Mouse (Mus musculus) left cerebral cortex, postnatal 14 days (tissue): ENCODE data around the gene Sdhb. TPM values are rescaled to one million over a fixed set of nuclear protein-coding genes. Genes with fewer than 3 reads are reported as not detected.
A peak's percentile ranks its signal among the peaks of the same experiment; 100 is the strongest.

Experiments used
- DNase-seq, 2 experiments: peaks; one replicate each; pipeline ENCODE4 v3.0.0; 2021 to 2022; ENCODE audit warnings: low spot score in 2 of 2, mixed read lengths in 1 of 2
- intact Hi-C: fragments of 180-260 bp; cut with DNase I; formaldehyde crosslinking; loops from one replicate; pipeline ENCODE4 v1.15.1; 2025
- total RNA-seq, 2 experiments: library from RNA; stranded (reverse); gene quantifications; 2 replicates each; pipeline ENCODE4 v1.2.3; 2021

The Sdhb gene
- total RNA-seq, 2 experiments from 2014 or later: 196 to 202 TPM

DNA sequence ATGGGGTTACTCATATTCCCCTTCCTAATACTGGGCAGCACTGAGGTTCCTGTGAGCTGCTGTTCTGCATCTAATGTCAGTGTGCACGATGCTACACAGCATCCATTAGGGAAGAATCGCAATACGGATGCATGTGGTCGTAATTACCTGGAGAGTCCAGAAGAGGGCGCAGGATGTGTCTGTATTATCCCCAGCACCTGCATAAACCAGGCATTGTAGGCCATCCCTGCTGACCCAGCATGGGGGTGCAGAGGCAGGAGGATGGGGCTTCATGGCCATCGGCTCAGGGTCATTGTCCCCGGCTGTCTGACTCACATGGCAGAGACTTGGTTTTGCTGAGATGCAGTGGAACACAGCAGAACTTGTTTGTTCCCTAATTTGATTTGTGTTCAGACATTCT, 3.6 kb downstream of the Sdhb start:
- peak; percentile 83 to 90 for DNase-seq
- intact Hi-C loops: loop anchor here (2.0 kb wide), 1 partner anchor 64 kb away; no protein-coding TSS in a partner anchor

- intact Hi-C loops: no loop called here
Measured at GRCm38 (mm10) chr4:140967386-140968159, 6.6 kb downstream of the Sdhb start.

DNA sequence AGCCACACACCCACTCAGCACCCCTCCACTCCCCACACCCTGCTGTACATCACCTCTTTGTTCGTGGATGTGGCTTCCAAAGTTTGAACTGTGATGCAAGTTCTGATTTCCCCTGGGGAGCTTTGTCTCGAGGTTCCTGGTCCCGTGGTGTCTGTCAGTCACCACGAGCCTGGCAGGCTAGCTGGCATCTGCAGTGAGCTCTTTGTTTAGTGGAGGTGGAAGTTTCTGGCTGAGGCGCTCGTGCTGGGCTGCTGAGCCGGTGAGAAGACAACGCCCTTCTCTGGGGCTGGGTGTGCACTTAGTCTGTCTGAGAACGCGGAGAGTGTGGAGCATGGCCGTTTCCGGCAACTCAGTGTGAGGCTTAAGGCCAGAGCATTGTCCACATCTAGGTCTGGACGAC, 10.7 kb downstream of the Sdhb start:
- intact Hi-C loops: no loop called here
- no peak for DNase-seq

More at GRCm38 (mm10) chr4:140967386-140968159, 6.6 kb downstream of the Sdhb start:
- no peak for DNase-seq

- intact Hi-C loops: no loop called here
- no peak for DNase-seq
Measured at GRCm38 (mm10) chr4:140974408-140974807, 13.4 kb downstream of the Sdhb start.

DNA sequence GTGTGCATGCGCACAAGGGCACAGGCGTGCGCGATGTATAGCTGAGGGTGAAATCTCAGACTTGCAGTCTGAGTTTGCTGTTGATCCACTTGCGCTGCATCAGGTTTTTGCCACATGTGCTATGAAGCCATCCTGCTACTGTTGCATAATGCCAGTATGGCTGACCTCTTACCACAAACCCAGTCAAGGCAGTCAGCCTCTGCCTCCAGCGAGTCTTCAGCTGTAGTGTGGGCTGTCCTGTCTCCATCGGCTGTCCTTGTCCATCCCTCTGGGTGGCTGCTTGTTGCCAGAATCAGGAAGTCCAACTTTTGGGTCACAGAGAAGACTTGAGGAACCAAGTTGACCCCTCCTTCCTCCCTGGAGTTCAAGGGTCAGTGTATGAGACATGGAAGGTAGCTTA, 14.4 kb downstream of the Sdhb start:
- no peak for DNase-seq
- intact Hi-C loops: no loop called here

DNA sequence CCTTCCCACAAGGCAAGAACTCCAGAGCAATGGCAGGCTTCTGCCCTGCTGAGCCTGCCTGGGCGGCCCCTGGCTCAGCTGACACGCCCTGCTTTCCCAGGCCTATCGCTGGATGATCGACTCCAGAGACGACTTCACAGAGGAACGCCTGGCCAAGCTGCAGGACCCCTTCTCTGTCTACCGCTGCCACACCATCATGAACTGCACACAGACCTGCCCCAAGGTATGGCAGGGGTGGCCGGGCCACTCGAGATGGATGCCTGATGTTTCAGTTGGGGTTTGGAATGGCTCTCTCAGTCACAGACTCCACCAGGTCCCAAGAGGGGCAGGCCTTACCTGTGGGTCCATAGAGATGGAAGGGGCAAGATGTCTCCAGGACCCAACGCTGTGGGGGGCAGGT, 16.3 kb downstream of the Sdhb start:
- DNase-seq: no peak
- intact Hi-C loops: no loop called here

- intact Hi-C loops: no loop called here
- DNase-seq: no peak
Measured at GRCm38 (mm10) chr4:140977886-140978692, 17.1 kb downstream of the Sdhb start.

DNA sequence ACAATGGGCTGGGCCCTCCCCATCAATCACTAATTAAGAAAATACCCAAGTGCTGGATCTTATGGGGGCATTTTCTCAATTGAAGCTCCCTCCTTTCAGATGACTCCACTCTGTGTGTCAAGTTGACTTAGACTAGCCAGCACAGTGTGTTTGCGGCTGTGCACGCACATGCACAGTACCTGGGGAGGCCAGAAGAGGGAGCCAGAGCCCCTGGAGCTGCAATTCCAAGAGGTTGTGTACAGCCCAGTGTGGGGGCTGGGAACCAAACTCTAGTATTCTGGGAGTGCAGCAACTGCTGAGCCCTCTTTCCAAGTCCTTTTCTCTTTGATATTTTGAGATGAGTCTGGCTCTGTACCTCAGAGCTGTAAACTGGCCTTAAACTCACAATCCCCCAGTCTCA, 20.6 kb downstream of the Sdhb start:
- intact Hi-C loops: no loop called here

GRCm38 (mm10) chr4:140982808-140983207, 21.8 kb downstream of the Sdhb start:
- no peak for DNase-seq
- intact Hi-C loops: no loop called here

More for the DNA sequence above, 20.6 kb downstream of the Sdhb start:
- DNase-seq: no peak

- intact Hi-C loops: no loop called here
- DNase-seq: peak; percentile 46 to 60
Measured at GRCm38 (mm10) chr4:140983442-140983841, 22.4 kb downstream of the Sdhb start.

- intact Hi-C loops: no loop called here
- DNase-seq: no peak
Measured at GRCm38 (mm10) chr4:140984544-140984943, 23.5 kb downstream of the Sdhb start.

GRCm38 (mm10) chr4:140986024-140986710, 25.2 kb downstream of the Sdhb start:
- intact Hi-C loops: no loop called here
- DNase-seq: no peak

DNA sequence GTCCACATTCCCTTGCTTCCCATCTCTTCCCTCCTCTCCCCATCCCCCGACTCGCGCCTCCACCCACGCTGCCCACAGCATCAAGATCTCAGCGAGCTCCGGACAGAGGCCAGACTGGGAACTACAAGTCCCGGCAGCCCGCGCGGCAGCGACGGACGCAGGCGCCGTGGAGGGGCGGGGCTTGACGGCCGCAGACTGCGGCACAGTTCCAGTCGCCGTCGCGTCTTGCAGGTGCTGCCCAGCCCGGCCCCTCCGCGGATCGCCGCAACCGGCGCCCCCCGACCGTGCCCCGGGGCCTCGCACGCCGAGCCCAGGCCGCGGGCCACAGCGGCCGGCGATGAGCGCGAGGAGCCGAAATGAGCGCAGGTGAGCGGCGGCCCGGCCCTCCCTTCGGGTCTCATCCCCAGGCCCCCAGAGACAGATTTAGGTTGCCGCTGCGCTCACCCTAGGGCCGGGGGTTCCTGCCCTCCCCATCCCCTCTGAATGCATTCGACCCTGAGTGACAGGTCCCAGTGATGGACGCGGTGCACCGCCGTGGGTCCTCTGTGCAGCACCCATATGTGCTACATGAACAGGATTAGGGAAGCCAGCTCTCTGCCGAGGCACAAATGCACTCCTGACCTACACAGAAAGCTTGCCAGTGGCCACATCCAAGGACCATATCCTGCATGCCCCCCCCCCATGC, 25.9 kb downstream of the Sdhb start, which contains the start of gene Atp13a2:
Gene Atp13a2, plus strand, starts transcription at position 163 of the 685 bp plus-strand sequence.
- peak; percentile 93 to 94 for DNase-seq
- intact Hi-C loops: no loop called here

DNA sequence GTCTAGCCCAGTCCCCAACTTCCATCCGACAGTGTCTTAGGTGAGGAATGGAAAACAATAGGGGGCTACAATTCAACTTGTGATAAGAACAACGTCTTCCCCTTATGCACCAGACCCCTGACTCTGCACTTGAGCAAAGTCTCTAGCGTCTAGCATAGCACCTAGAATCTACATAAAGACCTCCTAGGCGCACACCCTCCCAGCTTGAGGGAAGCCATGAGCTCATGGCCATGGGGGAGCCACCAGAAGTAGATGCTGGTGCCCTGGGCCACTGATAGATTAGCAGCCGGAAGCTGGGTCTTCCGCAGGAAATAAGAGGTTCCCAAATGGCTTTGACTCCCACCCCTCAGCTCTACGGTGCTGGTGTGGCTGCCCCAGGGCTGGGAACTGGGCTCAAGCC, 26.5 kb downstream of the Sdhb start:
- DNase-seq: no peak
- intact Hi-C loops: no loop called here

DNA sequence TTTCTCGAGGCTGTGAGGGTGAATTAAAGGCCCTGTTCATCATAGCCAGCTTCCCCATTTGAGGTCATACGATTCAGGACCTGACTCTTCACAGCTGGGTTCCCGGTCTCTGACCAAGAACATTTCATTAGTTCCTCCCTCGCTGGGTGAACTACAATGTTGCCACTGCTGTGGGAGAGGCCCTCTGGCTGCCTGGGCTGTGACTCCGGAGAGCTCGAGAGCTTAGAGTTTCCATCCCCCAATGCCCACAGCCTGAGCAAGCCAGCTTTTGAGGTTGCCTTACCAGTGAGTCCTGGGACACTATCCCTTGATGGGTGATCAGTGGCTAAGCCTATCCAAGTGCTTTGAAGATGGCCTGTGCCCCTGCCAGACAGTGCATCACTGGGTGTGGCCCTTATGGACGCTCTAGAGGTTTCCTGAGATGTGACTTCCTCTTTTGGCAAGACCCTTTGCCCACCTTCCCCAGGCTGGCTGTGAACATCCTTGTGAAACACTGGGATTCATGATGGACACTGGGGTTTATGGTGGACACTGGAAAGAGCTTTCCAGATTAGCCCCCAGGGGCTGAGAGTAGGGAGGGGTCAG, 27.8 kb downstream of the Sdhb start:
- intact Hi-C loops: no loop called here
- DNase-seq: no peak

DNA sequence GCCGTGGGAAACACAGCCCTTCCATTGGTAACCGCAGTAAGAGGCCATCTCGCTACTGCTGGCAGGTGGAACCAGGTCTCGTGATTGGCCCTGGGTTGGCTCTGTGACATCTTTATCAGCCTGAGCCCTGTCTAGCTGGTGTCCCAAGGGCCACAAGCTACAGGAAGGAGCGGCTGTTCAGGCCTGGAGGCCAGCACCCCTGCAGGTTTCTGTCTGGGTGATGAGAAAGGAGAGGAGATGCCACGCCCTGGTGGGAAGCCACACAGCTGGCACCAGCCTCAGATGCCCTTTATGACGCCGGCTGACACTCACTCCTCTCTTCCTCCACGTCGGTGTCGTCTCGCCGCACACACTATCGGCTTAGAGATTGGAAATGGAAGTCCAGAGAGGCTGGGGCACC, 28.4 kb downstream of the Sdhb start:
- DNase-seq: no peak
- intact Hi-C loops: no loop called here

DNA sequence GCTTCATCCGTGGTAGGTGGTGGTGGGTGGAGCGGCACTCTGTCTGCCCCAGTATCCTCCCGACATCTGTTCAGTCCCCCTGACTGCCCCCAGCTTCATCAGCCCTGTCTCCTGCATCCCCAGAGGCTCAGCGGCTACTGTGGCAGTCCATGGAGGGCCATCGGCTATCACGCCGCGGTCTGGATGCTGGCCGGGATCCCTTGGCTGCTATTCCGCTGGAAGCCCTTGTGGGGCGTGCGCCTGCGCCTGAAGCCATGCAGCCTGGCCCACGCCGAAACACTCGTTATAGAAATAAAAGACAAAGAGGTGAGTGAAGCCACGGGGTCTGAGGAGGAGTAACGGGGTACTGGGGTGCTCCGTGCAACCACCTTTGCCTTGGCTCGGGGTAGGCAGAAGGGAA, 31.2 kb downstream of the Sdhb start:
- intact Hi-C loops: no loop called here
- DNase-seq: no peak

GRCm38 (mm10) chr4:140993846-140994245, 32.8 kb downstream of the Sdhb start:
- intact Hi-C loops: no loop called here
- no peak for DNase-seq

- DNase-seq: no peak
- intact Hi-C loops: no loop called here
Measured at GRCm38 (mm10) chr4:140995811-140996210, 34.8 kb downstream of the Sdhb start.
